Mouse (Mus musculus): ENCODE measurements at regions not wholly inside any gene's neighbourhood (a gene's known extent, or its start where the extent isn't known, plus 50 kb on each side); places are given as distances from the start of the nearest gene placed in this dataset.
A peak's percentile ranks its signal among the peaks of the same experiment; 100 is the strongest.

DNA sequence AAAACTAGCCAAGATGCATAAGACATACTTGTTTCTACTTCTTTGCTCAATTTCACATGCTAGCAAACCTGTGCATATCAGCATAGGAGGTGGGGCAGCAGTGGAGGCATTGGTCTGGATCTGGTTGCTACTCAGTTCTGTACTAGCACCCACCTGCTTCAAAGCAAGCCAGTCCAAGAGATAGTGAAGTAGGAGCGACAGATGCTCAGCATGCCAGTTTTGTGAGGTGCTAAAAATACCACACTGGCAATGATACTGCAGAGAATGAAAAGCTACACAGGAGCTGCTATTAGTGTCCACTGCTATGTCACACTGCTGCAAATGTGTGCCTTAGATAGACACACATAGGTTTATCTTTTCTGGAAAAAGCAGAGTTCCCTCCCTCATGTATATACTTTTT lies 203.5 kb upstream of the Tmeff2 start:
- Histone ChIP-seq H3K9me3 (ENCODE audit: control insufficient read depth, low read length) (no peaks in the 10 kb centered on the region), H3K27me3 (replicated peaks; ENCODE audit: control insufficient read depth, insufficient read depth, low read length) (no peaks in the 10 kb centered on the region), H3K4me3 (ENCODE audit: low read length) (no peak overlapping the region), H3K36me3 (ENCODE audit: control insufficient read depth, insufficient read depth, low read length) (no peaks in the 10 kb centered on the region), H3K4me2 (ENCODE audit: low read depth, low read length) (no peak overlapping the region), H3K9ac (ENCODE audit: low read depth, low read length) (no peak overlapping the region), H3K27ac (ENCODE audit: low read length) (no peak overlapping the region), H3K4me1 (ENCODE audit: control insufficient read depth, insufficient read depth, low read length) (no peaks in the 10 kb centered on the region; the same call in 1 of the 2 replicates)
- ATAC-seq: 0 out of 2 replicates have a peak, but pooled peaks have one; percentile 14
- WGBS: 63% methylated on average over 1 of the region's 1 CpGs

GRCm38 (mm10) chr1:50697333-50698216 lies 202.9 kb upstream of the Tmeff2 start:
- Histone ChIP-seq H3K4me2 (ENCODE audit: low read depth, low read length) (no peak overlapping the region), H3K9ac (ENCODE audit: low read depth, low read length) (no peak overlapping the region), H3K4me3 (ENCODE audit: low read length) (no peak overlapping the region), H3K4me1 (ENCODE audit: control insufficient read depth, insufficient read depth, low read length) (no peaks in the 10 kb centered on the region; the same call in 1 of the 2 replicates), H3K27me3 (replicated peaks; ENCODE audit: control insufficient read depth, insufficient read depth, low read length) (no peaks in the 10 kb centered on the region), H3K9me3 (ENCODE audit: control insufficient read depth, low read length) (no peaks in the 10 kb centered on the region), H3K27ac (ENCODE audit: low read length) (no peak overlapping the region), H3K36me3 (ENCODE audit: control insufficient read depth, insufficient read depth, low read length) (no peaks in the 10 kb centered on the region)
- WGBS: 47% methylated on average over 7 of the region's 7 CpGs
- ATAC-seq: peak; percentile 91

GRCm38 (mm10) chr1:50704639-50705038 lies 195.8 kb upstream of the Tmeff2 start:
- ATAC-seq: no peak
- 93% methylated on average over 2 of the region's 2 CpGs for WGBS
- no peaks in the 10 kb centered on the region for H3K4me1 ChIP-seq (ENCODE audit: control insufficient read depth, insufficient read depth, low read length)
- H3K9me3 ChIP-seq (ENCODE audit: control insufficient read depth, low read length): no peaks in the 10 kb centered on the region
- no peak overlapping the region for H3K4me3 ChIP-seq (ENCODE audit: low read length)
- no peaks in the 10 kb centered on the region for H3K27me3 ChIP-seq (replicated peaks; ENCODE audit: control insufficient read depth, insufficient read depth, low read length)
- no peaks in the 10 kb centered on the region for H3K36me3 ChIP-seq (ENCODE audit: control insufficient read depth, insufficient read depth, low read length)
- no peak overlapping the region for H3K9ac ChIP-seq (ENCODE audit: low read depth, low read length)
- no peak overlapping the region for H3K27ac ChIP-seq (ENCODE audit: low read length)
- no peak overlapping the region for H3K4me2 ChIP-seq (ENCODE audit: low read depth, low read length)

DNA sequence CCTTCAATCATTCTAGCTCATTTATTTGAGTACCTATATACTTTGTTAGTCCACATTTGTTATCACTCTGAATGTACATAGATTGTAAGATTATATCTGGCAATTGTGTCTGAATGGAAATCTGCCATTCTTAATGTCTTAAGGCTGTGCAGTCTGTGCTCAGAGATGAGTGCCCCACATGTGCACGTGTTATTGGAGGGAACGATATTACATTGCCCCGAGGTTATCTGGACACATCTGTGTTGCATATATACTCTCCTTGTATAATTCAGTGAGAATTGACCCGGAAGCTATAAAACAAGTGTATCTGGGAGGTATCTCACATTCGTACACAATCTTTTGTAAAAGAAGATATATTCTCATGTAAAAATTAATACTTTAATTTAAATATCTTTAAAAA lies 155.4 kb upstream of the Tmeff2 start:
- H3K36me3 ChIP-seq (ENCODE audit: control insufficient read depth, insufficient read depth, low read length): no peaks in the 10 kb centered on the region
- no peaks in the 10 kb centered on the region for H3K4me1 ChIP-seq (ENCODE audit: control insufficient read depth, insufficient read depth, low read length)
- no peak overlapping the region for H3K9ac ChIP-seq (ENCODE audit: low read depth, low read length)

GRCm38 (mm10) chr1:50770211-50770610 lies 130.2 kb upstream of the Tmeff2 start:
- H3K36me3 ChIP-seq (ENCODE audit: control insufficient read depth, insufficient read depth, low read length): no peaks in the 10 kb centered on the region
- no peak overlapping the region for H3K27ac ChIP-seq (ENCODE audit: low read length)

More for the DNA sequence above, 155.4 kb upstream of the Tmeff2 start:
- no peak for ATAC-seq
- Histone ChIP-seq H3K4me3 (ENCODE audit: low read length) (no peak overlapping the region), H3K27me3 (replicated peaks; ENCODE audit: control insufficient read depth, insufficient read depth, low read length) (no peaks in the 10 kb centered on the region), H3K27ac (ENCODE audit: low read length) (no peak overlapping the region), H3K9me3 (ENCODE audit: control insufficient read depth, low read length) (no peaks in the 10 kb centered on the region), H3K4me2 (ENCODE audit: low read depth, low read length) (no peak overlapping the region)
- WGBS: 68% methylated on average over 5 of the region's 5 CpGs

DNA sequence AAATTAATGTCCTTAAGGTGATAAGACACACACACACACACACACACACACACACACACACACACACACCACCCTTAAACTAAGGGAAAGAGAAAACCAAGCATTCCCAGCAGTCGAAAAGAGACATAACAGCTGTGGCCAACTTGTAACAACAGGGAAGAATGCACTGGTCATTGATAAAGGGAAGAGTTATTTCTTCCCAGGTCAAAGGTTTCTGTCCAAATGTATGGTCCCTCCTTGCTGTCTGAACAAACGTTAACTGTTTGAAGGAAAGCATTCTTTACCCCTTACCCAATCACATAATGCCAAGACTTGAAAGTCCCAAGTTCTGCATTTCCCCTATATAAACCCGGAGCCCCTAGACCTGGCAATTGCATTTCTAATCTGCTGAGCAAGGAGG lies 105.2 kb upstream of the Tmeff2 start:
- H3K4me2 ChIP-seq (ENCODE audit: low read depth, low read length): no peak overlapping the region
- H3K4me3 ChIP-seq (ENCODE audit: low read length): no peak overlapping the region
- H3K27me3 ChIP-seq (replicated peaks; ENCODE audit: control insufficient read depth, insufficient read depth, low read length): no peaks in the 10 kb centered on the region
- H3K36me3 ChIP-seq (ENCODE audit: control insufficient read depth, insufficient read depth, low read length): no peaks in the 10 kb centered on the region
- no peak for ATAC-seq
- no peak overlapping the region for H3K27ac ChIP-seq (ENCODE audit: low read length)
- H3K9me3 ChIP-seq (ENCODE audit: control insufficient read depth, low read length): no peaks in the 10 kb centered on the region
- no peaks in the 10 kb centered on the region for H3K4me1 ChIP-seq (ENCODE audit: control insufficient read depth, insufficient read depth, low read length)
- H3K9ac ChIP-seq (ENCODE audit: low read depth, low read length): no peak overlapping the region
- WGBS: 44% methylated on average over 3 of the region's 3 CpGs

More at GRCm38 (mm10) chr1:50770211-50770610, 130.2 kb upstream of the Tmeff2 start:
- no peaks in the 10 kb centered on the region for H3K9me3 ChIP-seq (ENCODE audit: control insufficient read depth, low read length)
- no peak overlapping the region for H3K4me3 ChIP-seq (ENCODE audit: low read length)
- ATAC-seq: no peak
- H3K9ac ChIP-seq (ENCODE audit: low read depth, low read length): no peak overlapping the region
- H3K27me3 ChIP-seq (replicated peaks; ENCODE audit: control insufficient read depth, insufficient read depth, low read length): no peaks in the 10 kb centered on the region
- no peaks in the 10 kb centered on the region for H3K4me1 ChIP-seq (ENCODE audit: control insufficient read depth, insufficient read depth, low read length)
- H3K4me2 ChIP-seq (ENCODE audit: low read depth, low read length): no peak overlapping the region

GRCm38 (mm10) chr1:50798166-50798565 lies 102.3 kb upstream of the Tmeff2 start:
- WGBS: 62% methylated on average over 3 of the region's 3 CpGs
- no peak overlapping the region for H3K27ac ChIP-seq (ENCODE audit: low read length)
- H3K9ac ChIP-seq (ENCODE audit: low read depth, low read length): no peak overlapping the region
- no peak overlapping the region for H3K4me3 ChIP-seq (ENCODE audit: low read length)
- no peak for ATAC-seq
- H3K4me2 ChIP-seq (ENCODE audit: low read depth, low read length): no peak overlapping the region
- no peaks in the 10 kb centered on the region for H3K27me3 ChIP-seq (replicated peaks; ENCODE audit: control insufficient read depth, insufficient read depth, low read length)
- H3K4me1 ChIP-seq (ENCODE audit: control insufficient read depth, insufficient read depth, low read length): no peaks in the 10 kb centered on the region
- no peaks in the 10 kb centered on the region for H3K36me3 ChIP-seq (ENCODE audit: control insufficient read depth, insufficient read depth, low read length)
- H3K9me3 ChIP-seq (ENCODE audit: control insufficient read depth, low read length): no peaks in the 10 kb centered on the region

- ATAC-seq: no peak
Observed at GRCm38 (mm10) chr1:50806321-50806720, 94.1 kb upstream of the Tmeff2 start.

GRCm38 (mm10) chr1:50806821-50807220 lies 93.6 kb upstream of the Tmeff2 start:
- H3K9ac ChIP-seq (ENCODE audit: low read depth, low read length): no peak overlapping the region
- 64% methylated on average over 1 of the region's 1 CpGs for WGBS
- no peaks in the 10 kb centered on the region for H3K27me3 ChIP-seq (replicated peaks; ENCODE audit: control insufficient read depth, insufficient read depth, low read length)
- H3K4me2 ChIP-seq (ENCODE audit: low read depth, low read length): no peak overlapping the region
- no peak for ATAC-seq
- H3K9me3 ChIP-seq (ENCODE audit: control insufficient read depth, low read length): no peaks in the 10 kb centered on the region
- no peak overlapping the region for H3K4me3 ChIP-seq (ENCODE audit: low read length)
- no peaks in the 10 kb centered on the region for H3K4me1 ChIP-seq (ENCODE audit: control insufficient read depth, insufficient read depth, low read length)
- no peaks in the 10 kb centered on the region for H3K36me3 ChIP-seq (ENCODE audit: control insufficient read depth, insufficient read depth, low read length)
- H3K27ac ChIP-seq (ENCODE audit: low read length): no peak overlapping the region

More at GRCm38 (mm10) chr1:50806321-50806720, 94.1 kb upstream of the Tmeff2 start:
- Histone ChIP-seq H3K9ac (ENCODE audit: low read depth, low read length) (no peak overlapping the region), H3K9me3 (ENCODE audit: control insufficient read depth, low read length) (no peaks in the 10 kb centered on the region), H3K36me3 (ENCODE audit: control insufficient read depth, insufficient read depth, low read length) (no peaks in the 10 kb centered on the region), H3K4me1 (ENCODE audit: control insufficient read depth, insufficient read depth, low read length) (no peaks in the 10 kb centered on the region), H3K4me3 (ENCODE audit: low read length) (no peak overlapping the region), H3K27ac (ENCODE audit: low read length) (no peak overlapping the region), H3K4me2 (ENCODE audit: low read depth, low read length) (no peak overlapping the region), H3K27me3 (replicated peaks; ENCODE audit: control insufficient read depth, insufficient read depth, low read length) (no peaks in the 10 kb centered on the region)
- 51% methylated on average over 1 of the region's 1 CpGs for WGBS

All from intestine, embryonic 16.5 days (tissue).